Mouse (Mus musculus): ENCODE results near the gene Lef1.

The Lef1 gene

DNA sequence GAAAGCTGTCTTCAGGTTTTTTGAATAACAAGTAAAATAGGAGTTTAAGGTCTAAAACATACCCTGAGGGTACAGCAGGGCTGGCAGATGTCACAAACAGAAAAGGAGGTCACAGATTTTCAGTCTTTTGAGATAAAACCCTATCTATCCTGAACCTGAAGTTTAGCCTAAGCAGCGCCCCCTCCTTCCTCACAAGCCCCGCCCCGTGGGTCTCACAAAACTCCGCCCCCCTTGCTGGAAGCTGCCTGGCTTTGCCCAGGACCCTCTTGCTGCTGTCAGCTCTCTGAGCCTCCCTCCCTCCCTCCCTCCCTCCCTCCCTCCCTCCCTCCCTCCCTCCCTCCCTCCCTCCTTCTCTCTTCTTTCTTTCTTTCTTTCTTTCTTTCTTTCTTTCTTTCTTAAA is 31.3 kb downstream of the Lef1 start:
- DNase-seq, result no peak

DNA sequence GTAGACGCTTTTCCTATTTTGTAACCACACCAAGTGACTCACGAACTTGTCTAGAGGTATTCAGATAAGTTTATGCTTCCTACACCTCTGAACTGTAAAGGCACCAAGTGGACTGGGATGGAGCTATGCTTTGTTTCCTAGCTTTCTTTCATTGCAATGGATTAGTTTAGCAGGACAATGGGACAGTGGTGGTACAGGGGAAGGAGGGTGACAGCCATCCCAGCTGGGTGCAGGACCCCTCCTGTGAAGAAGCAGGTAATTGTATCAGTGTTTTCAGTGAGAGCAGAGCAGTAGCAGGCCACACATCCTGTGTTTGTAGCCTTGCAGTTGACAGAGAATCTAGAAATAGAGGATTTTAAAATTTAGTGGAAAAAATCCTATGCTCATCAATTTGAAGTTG is 34.0 kb downstream of the Lef1 start:
- DNase-seq, result no peak

DNA sequence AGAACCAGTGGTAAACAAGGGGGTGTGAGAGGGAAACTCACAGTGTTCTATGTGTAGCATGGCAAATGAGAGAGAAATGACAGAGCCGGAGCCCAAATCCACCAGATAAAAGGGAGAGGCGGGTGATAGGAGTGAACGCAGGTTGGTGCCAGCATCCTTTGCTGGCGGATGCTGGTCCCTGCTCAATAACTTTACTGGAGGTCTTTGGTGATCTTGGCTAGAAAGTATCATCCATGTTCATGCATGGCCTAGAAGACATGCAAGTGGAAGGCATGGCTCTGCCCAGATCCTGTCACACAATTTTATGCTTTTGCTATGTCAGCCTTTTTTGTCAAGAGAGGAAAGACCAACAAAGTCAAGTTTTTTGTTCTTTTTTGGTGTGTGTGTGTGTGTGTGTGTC is 42.6 kb downstream of the Lef1 start:
- DNase-seq, result no peak

DNA sequence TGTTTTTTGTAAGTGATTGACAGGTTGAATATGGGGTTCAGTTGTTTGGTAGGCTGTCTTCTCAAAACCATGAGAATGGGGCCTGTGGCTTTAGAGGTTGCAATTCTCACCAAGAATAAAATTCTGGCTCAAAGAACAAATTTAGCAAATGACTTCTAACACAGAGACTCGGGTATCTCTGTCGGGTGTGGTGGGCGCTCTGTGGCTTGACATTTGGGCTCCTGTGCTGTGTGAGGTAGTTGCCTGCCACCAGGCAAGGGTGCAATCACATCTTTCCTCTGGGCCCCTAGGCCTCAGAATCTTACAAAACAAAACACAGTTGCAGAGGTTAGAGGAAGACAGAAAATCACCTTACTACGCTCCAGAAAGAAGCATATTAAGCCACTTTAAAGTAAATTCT is 43.6 kb downstream of the Lef1 start:
- no peak for DNase-seq

DNA sequence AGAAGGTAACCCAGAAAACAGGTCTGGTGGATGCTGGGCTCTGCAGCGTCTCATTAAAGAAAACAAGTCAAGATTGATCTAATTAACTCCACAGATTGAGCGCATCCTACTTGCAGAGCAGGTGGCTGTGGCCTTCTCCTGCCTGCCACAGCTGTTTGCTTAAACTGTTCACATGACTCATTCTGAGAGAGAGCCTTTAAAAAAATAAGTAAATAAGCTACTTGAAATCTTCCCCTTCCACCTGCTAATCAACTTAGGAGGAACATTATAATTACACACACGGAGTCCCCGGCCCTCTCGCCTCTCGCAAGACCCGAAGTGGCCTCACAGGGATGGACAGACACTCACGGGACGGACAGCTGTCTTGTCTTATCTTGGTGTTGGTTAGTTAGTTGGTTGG is 44.3 kb downstream of the Lef1 start:
- DNase-seq, result no peak

DNA sequence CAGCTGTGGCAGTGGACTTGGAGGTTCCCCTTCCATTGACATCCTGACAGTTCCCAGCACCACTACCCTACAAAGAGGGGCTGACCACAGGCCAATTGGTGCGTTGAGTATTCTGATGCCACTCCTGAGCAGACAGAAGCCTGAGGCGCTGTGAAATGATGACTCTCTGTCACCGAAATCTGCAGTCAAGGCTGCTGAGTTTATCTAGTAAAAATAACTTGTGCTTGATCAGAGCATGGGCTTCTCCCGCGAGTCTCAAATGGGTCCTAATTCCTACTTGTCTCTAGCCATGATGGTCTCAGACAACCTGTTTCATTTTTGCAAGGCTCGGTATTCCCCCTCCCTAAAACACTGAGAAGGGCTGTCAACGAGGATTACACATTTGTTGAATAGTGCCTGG is 44.8 kb downstream of the Lef1 start:
- DNase-seq, result no peak

DNA sequence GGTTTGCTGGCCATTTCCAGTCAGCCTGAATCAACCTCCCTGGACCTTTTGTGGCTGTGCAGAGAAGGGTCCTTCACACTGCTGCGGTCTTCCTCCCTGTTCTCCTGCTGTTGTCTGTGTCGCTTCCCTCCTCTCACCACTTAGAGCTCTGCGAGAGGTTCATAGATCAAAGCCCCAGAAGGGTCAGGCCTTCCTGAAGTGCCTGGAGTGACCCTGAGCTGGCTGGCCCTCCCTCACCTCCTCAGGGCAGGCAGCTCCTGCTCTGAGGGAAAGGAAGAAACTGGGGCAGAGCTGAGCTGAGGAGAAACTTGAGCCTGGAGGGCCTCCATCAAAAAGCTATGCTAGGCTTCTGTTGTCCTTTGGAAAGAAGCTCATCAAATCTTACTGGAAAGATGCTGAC is 45.4 kb downstream of the Lef1 start:
- DNase-seq, result no peak

DNA sequence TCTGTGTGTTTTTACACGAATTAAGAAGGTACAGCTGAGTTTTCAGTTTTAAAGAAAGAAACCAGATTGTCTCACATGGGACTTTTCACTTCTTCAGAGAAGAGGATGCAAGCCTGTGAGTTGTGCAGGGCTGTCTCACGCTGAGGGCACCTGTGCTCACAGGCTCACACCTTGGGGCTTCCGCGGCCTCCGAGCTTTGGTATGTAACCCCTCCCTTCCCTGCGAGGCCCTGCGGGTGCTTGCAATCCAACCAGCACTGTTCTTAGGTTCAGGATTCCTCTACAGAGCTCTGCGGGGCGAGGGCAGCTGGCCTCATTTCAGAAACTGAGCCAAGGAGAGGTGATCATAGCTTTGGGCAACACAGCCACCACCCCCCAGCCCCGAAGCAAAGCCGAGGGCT is 46.1 kb downstream of the Lef1 start:
- no peak for DNase-seq

DNA sequence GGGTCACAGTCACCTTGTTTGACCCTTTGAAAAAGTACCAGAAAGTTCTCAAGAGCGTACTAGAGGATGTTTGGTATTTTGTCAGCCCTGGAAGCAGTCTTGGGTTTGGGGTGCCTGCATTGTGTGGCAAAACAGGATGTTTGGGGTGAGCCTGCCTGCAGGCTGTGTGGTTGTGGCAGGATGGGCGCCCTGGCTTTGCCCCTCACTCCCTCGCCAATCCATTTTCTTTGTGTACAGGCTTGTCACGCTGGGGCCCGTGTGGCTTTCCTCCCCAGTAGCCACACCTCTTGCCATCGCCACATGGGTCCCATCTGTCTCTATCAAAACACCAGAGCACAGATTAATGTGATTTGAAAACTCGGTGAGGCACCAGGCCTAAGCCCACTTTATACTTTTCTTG is 47.2 kb downstream of the Lef1 start:
- no peak for DNase-seq

DNA sequence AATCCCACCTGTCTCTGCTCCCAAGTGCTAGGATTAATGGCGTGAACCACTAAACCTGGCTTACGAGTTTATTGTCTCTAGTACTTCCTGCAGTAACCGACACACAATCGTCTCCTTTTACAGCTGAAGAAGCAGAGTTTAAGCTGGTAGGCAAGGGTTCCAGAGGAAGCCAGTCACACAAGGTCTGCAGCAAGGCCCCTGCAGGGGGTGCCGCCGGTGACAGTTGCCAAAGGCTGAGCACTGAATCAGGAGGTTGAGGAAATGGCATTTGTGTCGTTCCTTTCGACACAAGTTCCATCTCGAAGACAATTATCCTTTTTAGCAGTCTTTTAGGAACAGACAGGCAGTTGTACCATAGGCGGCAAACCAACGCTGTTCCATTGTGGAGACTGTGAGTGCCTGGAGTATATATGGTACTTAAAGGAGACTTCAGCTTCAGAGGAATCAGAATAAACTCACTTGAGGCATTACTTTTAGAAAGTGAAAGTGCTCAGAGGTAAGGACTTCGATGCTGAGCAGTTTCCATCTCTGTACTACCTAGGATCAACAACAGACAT is 49.0 kb downstream of the Lef1 start:
- DNase-seq, result no peak

DNA sequence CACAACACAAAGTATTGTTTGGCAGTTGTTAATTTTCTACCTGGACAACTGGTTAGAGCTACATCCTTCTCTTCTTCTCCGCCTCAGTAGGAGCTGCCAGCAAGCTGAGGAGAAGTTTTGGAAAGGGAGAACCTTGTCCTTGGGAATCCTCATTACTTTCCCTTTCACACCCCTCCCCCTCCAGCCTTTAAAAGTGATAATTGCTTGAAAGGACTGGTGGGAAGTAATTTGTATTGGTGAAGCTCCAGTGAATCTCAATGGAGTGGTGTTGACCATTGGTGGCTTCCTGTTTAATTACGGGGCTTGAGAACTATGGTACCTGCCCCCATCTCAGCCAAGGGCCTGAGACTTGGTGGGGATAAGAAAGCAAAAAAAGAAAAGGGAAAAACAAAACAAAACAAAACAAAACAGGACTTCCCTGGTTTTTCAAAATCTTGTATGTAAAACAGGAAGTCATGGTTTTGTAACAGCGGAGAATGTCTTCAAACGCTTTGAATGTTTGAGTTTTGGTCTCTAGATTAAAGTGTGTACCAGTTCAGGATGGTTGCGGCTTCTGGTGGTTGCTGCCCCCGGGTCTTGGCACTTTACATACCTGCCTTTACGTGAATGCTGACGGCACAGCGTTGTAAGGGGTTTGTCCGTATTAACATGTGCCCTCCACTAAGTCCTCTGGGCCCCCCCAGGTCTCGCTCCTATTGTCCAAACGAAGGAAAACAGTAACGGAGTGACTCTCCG is 49.8 kb downstream of the Lef1 start:
- DNase-seq, result no peak

DNA sequence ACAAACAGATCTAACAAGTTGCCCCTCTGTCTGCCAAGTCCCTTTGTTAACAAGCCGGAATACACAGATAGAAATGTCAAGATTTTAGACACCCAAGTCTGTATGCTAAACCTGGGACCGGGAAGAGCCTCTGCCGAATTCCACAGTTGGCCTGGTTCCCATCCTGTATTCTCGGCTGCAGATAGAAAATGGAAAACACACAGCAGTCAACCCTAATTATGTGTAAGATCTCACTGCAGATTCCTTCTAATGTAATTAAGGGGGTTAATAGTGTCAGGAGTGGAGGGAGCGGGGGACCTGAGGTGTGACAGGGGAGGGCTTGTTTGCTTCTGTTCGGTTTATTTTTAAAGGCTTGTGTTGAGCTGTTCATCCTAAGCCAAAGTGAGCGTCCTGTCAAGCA is 50.6 kb downstream of the Lef1 start:
- DNase-seq, result no peak

DNA sequence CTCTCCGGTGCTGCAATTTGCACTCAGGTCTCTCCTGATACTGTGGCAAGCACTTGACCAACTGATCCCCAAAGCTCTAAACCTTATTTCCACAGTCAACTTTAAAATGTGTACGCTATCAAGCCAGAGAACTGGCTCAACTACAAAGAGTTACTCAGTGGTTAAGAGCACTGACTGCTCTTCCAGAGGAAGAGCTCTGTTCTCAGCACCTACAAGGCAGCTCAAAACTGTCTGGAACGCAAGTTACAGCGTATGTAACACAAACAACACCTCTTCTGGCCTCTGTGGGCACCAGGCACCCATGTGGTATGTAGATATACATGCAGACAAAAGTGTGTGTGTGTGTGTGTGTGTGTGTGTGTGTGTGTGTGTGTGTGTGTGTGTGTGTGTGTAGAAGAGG is 57.5 kb downstream of the Lef1 start:
- DNase-seq, result no peak

DNA sequence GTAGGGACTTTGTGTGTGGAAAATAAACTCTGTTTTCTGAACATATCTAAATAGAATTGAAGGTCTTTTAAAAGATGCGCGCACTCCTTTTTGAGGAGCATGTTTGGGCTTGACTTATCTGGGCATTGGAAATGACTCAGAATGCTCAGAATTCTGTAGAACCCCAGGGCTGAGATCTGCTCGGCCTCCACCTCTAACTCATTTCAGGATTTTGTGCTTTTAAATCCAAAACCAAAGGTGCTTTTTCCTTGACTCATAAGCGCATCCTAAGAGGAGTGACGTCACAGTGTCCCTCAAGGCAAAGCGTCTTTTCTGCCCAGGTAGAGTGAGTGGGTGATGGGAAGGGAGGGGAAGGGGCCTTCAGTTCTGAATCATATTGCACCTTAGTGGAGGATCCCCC is 58.9 kb downstream of the Lef1 start:
- DNase-seq, result no peak

DNA sequence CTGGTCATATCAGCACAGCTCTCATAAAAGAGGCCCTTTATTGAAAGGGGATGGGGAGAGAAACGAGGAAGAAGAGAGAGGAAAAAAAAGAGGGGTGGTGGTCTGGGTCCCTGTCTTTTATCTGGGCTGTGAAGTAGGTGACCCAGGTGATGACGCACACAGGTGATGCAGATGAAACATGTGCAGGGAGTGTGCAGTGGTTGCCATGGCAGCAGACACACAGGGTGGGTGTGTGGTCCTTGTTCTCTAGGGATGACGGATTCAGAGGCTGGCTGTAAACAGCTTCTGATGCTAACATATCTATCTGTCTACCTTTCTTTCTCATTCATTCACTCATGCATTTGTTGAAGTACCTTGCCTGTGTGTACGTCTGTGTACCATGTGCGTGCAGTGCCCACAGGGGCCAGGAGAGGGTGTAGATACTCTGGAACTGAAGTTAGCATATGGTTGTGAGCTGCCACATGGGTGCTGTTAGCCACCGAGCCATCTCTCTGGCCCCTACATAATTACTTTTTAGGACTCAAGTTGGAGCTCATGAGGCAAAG is 59.9 kb downstream of the Lef1 start:
- no peak for DNase-seq

DNA sequence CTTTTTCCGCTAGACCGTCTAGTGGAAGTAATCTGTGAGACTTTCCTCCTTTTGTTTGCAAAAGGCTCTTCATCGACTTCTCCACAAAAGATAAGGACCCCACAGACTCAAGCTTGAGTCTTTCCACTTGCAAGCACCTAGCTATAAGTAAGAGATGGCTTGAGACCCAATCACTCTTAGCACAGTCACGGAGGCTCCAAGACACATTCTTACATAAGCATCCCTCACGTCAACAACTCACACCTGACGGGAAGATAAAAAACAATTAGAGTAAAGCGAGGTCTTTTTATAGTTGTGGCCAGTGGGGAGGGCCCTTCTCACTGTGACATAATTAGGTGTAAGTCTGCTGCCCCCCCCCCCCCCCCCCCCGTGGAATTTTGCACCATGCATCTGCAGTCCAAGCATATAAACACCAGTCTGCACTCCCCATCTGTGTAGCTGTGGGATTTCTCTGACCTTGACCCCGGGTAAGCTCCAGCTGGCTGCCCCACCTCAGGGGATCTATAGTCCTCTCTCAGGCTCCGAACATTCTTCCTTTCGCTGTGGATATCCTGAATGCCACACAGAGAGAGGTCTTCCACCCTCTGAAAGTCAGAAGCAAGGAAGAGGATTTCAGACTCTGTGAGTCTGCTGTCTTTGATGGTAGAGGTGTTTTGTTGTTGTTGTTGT is 61.2 kb downstream of the Lef1 start:
- DNase-seq, result no peak

DNA sequence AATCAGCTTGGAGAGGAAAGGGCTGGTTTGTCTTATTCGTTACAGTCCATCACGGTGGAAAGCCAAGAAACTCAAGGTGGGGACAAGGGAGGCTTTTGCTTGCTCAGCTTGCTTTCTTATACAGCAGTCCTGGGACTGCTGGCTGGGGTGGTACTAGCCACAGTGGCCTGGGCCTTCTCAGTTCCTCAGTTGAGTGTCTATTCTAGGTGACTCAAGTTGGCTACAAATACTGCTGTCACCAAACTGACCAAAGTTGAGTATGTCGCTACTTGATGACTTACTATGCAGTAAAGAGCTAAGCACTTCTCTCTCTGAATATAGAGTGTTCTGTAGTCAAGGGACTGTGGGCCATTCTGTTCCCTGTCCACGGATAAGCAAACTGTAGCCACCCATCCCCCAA is 62.0 kb downstream of the Lef1 start:
- DNase-seq, result no peak

DNA sequence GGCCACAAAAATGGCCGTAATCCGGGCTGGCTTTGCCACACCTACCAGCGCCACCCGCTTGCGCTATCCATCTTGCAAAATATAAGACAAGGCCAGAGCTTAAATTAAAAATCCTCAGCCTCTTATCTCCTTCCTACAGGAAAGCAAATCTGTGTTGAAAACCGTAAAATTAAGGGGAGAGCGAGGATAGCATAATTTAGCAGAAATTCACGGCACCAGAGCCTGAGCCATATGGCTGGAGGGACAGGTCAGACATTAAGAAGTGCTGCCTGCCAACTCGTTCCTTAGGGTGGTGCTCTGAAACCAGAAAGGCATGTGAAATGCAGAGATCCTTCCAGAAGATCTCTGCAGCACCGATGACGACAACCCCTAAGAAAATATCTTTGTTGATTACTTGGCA is 70.7 kb downstream of the Lef1 start:
- no peak for DNase-seq

DNA sequence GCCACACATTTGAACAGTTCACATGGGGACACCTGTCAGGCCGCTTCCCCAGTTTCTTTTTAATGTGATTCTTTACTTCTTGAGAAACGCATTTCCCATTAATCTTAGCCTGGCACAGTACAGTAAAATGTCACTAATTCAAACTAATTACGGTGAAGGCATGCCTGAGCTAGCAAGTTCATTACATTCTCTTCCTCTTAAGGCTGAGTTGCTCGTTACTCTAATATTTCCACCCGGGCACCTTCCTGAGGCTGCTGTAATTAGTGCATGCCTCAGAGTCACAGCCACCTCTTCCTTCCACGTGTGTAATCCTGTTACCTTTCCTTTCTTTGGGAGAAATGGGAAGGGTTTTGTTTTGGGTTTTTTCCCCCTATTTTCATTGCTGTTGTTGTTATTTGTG is 71.9 kb downstream of the Lef1 start:
- DNase-seq, result no peak

DNA sequence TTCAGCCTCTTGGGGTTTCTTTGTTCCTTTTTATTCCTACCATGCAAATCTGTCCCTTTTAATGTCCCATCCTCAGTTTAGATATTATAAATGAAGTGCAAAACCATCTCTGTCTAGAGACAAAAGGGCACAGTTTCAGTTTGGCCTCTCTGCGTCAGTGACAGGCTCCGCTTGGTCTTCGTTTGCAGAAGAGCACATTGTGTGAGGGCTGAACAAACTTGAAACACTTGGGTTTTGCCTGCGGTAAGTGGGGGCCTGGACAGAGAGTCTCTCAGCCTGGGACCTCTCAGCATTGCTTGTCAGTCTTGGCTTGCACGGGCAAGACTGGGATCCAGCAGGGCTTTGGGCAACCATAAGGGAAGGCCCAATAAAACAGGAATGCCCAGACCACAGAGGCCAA is 75.9 kb downstream of the Lef1 start:
- no peak for DNase-seq

DNA sequence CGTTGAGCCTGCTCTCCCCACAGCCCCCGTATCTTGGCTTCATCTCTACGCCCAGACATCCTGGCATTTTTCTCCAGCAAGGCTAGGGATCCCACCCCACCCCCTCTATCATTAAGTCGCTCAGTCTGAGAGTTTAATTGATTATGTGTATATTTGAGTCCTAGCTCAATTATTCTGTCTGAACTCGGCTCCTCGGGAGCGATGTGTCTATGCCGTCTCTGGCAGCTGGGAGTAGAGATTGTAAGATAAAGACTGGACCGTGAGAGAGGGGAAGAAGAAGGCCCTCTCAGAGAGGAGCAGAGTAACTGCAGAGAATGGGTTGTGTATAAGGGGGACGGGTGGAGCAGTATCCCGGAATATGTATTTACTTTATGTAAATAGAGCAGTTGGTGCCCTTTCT is 80.0 kb downstream of the Lef1 start:
- DNase-seq, result no peak

DNA sequence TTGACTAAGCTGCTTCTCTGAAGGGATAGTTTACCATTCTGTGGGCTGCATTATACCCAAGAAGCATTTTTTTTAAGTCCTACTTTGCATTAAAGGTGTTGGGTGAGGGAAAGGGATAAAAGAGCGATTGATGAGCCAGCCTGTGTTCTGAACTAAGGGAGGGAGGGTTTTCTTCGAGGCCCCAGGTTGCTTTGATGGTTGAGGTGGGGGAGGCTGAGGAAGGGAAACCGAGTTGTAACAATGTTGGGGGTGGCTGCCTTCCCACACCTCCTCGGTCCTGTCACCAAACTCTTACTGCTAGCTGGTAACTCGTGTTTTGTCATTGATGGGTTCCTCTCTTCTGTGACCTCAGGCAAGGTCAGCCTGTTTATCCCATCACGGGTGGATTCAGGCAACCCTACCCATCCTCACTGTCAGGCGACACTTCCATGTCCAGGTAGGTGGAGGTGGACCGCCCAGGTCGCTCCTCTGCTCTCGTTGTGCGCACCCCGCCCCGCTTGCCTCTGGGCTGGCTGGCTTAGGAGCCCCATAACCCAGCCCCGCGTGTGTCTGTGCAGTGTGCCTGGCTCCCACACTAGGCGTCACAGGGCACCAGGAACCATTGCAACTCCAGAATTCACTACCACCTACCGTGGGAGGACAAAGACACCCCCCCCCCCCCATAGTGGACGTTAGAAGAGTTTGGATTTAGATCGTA is 80.5 kb downstream of the Lef1 start:
- no peak for DNase-seq

DNA sequence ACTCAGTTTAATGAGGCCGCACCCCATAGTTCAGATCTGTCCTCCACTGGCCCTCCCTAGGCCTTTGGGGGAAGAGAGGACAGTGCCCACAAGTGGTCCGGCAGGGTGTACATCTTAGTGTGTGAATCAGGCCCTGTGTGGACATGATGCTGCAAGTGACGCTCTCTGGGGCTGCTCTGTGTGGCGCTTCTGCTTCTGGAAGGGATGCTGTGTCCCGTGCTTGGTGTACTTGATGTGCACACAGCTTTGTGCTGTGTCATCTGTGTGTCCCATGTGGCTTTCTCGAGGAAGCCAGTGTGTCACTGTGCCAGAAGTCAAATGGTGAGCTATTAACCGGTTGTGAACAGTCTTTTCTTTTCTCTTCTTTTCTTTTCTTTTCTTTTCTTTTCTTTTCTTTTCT is 81.2 kb downstream of the Lef1 start:
- no peak for DNase-seq

DNA sequence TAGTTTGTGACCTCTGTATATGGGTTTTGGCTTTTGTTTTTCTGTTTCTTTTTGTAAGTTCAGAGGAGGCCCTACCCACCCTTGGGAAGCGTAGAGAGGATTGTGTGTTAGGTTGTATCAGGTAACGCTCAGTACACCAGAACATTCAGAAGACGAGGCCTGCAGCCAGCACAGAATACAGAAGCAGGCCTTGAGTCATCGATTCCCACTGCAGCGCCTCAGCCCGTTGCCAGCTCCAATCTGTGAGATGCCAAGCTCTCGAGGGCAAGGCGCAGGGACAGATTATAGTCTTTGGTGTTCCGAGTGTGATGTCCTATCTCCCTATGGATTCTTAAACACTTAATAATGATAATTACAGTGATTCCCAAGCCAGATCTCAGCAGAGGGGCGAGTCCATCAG is 85.8 kb downstream of the Lef1 start:
- no peak for DNase-seq

Measured in kidney, postnatal 10 days (tissue).